Mouse (Mus musculus): ENCODE measurements around the gene Serpina3n.

Gene Serpina3n

DNA sequence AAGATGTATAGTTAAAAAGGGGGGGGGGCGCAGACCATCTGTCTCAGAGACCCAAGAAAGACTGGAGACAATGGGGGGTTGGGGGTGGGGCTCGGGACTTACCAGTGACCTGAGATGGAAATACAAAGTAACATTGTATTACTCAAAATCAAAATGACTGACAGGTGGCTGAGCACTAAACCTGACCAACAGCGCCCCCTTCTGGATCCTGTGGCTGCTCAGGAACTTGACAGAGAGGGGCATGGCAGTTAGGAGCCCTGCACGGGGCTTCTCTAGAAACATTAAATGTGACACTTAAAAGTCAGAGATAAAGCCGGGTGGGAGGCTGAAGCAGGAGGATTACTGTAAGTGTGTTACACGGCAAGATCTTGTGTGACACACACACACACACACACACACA is 52.8 kb downstream of the Serpina3n start:
- DNase-seq (ENCODE audit: low read depth, low spot score), result no peak
- no peaks in the 10 kb centered on the region; the same call in 1 of the 2 replicates for H3K27me3 ChIP-seq (ENCODE audit: control insufficient read depth, insufficient read depth, low read length, poor library complexity, severe bottlenecking)
- no peaks in the 10 kb centered on the region for H3K36me3 ChIP-seq (ENCODE audit: control insufficient read depth, insufficient read depth, low read length, poor library complexity, severe bottlenecking)

DNA sequence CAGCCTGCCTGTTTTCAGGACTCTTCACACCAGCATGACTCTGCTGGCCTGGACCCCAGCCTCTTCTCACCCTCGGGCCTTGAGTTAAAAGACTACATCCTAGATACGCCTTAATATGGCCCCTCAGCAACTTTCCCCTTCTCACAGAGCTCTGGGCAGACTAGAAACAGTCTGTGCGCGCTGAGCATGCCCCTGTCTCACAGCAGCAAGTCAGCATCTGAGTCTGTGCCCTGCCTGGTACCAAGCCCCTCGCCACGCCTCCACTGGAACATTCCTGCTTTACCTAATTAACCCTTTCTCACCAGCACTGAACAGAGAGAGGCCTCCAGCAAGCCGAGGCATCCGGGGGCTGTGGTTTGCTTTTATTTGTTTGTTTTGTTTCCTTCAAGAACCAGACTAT is 54.8 kb downstream of the Serpina3n start:
- H3K36me3 ChIP-seq (ENCODE audit: control insufficient read depth, insufficient read depth, low read length, poor library complexity, severe bottlenecking), result no peaks in the 10 kb centered on the region
- no peak for DNase-seq (ENCODE audit: low read depth, low spot score)

More for the DNA sequence above, 54.8 kb downstream of the Serpina3n start:
- no peaks in the 10 kb centered on the region; the same call in 1 of the 2 replicates for H3K27me3 ChIP-seq (ENCODE audit: control insufficient read depth, insufficient read depth, low read length, poor library complexity, severe bottlenecking)

Data from splenic B cell, adult 2 months (primary cell).